Mouse (Mus musculus): Measurements from ENCODE around the gene Stim1.
A peak's percentile ranks its signal among the peaks of the same experiment; 100 is the strongest.
"Not testable (repeated sequence)": the region's sequence is repeated elsewhere in the genome, so short reads cannot be mapped to it uniquely, and the experiment has no call there.

Gene Stim1

DNA sequence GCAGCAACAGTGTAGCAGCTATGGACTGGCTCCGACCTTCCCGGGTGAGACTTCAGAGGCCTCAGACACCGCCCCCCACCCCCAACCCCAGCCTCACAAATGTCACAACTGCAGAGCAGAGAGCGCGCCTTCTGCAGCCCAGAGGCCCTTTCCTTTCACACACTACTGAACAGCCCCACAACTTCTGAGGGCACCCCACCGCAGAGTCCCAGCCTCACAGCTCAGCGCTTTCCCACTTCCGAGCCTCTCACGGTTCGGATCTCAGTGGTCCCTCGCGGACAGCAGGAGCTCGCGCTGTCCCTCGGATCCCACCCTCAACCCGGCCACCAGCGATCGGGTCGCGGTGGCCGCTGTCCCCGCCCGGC is 18.1 kb upstream of the Stim1 start:
- no peak for DNase-seq (ENCODE audit: extremely low read depth, low read depth)

DNA sequence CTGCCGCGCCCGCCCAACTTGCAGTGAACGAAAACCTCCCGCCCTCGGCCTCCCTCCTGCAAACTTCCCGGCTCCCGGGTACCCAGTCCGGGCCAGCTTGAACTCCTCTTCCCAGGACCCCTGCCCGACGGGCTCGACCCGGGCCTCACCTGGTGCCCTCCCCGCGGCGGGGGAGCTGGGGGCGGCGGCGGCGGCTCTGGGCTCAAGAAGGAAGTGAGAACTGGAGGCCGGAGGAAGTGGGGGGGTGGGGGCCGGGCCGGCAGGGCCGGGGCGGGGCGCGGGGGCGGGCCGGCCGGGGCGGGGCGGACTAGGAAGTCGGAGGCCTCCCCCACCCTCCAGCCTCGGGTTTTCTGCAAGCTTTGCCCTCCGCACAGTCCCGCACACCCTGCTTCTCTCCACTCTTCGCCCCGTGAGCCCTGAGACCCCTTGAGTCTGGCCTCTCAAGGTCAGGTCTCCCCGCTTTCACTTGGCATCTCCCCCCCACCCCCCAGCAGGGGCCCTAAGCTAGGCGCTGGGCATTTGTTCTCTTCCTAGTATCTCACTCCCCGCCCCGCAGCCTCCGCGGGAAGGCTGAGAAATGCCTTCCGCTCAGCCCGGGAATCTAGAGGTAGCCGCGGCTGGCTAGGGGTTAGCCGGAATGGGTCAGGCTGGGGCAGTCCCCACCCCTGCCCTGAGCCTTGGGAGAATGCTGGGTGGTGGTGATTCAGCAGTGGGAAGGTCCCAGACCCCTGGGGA is 17.5 kb upstream of the Stim1 start:
- no peak for DNase-seq (ENCODE audit: extremely low read depth, low read depth)

DNA sequence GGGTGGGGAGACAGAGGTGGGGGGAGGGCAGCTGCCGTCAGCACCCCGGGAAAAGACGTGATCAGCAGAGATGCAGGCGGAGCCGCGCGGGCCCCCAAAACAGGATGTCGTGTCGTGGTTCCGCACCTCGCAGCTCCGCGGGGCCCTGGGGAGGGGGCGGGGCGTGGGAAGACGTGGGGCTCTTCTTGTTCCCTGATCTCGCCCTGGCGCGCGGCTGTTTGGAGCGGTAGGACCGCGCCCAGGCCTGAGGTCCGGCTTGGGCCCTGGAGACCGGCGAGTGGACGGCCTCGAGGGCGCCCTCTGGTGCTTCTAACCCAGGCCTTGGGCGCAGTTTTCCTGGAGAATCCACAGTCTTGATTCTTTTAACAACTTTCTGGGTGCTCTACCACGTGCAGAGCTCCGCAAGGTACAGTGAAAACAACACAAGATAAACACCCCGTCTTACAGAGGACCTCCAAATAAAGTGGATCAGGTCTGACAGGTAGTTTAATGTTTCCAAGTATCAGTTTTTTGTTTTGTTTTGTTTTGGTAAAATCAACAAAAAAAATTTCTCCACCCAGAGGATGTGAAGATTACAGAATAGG is 16.9 kb upstream of the Stim1 start:
- DNase-seq (ENCODE audit: extremely low read depth, low read depth) = no peak

DNA sequence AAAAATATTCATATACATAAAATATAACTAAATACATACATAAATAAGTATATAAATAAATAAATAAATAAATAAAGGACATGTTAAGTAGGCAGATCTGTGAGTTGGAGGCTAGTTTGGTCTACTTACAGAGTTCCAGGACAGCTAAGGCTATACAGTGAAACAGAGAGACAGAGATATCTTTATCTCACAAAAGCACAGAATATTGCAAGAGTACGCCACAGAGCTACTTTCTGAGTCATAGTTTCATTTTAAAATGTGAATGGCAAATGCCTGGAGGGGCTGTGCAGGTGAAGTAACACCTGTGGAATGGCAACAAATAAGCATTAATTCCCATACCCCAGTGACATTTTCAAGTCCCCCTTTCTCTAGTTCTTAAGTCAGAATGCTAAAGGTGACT is 14.0 kb upstream of the Stim1 start:
- DNase-seq (ENCODE audit: extremely low read depth, low read depth) = no peak

DNA sequence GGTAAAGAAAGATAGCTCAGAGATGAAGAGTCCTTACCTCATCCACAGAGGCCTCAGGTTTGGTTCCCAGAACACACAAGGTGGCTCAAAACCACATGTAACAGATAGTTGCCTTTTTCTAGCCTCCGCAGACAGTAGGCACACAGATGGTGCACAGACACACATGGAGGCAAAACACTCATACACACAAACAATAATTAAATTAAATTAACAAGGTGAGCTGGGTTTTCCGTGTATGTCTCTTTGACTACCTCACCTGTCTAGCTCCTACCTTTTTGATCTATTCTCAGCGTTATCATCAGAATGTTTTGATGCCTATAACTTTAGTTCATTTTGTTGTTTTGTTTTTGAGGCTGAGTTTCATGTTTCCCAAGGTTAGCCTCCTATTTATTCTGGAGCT is 11.7 kb upstream of the Stim1 start, which contains the start of gene Rhog:
Rhog (minus strand) TSS at position 101 of the 400 bp plus-strand sequence.
- DNase-seq (ENCODE audit: extremely low read depth, low read depth) = no peak

DNA sequence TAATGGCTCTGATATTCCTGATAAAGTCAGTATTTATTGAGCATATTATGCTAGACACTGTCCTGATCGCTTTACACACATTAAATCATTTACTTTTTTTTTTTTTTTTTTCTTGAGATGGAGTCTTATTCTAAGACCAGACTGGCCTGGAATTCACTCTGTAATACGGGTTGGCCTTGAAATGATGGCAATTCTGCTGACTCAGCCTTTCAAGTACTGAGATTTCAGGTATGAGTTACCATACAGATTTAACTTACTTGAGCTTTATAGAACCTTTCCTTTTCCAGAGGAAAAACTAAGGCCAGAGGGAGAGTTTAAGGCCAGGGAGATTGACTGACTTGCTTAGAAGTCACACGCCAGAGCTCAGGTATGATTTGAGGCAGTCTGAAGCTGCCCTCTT is 11.0 kb upstream of the Stim1 start:
- no peak for DNase-seq (ENCODE audit: extremely low read depth, low read depth)

DNA sequence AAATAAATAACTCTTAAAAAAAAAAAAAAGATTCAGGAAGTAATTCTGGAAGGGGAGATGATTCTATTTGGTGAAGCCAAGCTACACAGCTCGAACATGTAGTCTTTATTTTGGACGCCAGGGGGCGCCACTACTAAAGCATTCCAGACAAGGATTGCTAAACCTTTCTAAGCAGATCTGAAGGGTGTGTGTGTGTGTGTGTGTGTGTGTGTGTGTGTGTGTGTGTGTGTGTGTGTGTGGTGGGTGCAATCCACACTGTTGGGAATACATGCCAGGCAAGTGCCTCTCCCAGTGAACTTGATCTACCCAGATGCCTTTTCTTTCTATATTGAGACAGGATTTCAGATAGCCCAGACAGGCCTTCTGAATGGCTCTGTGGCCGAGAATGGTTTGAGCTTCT is 9.4 kb upstream of the Stim1 start:
- DNase-seq (ENCODE audit: extremely low read depth, low read depth) = no peak

DNA sequence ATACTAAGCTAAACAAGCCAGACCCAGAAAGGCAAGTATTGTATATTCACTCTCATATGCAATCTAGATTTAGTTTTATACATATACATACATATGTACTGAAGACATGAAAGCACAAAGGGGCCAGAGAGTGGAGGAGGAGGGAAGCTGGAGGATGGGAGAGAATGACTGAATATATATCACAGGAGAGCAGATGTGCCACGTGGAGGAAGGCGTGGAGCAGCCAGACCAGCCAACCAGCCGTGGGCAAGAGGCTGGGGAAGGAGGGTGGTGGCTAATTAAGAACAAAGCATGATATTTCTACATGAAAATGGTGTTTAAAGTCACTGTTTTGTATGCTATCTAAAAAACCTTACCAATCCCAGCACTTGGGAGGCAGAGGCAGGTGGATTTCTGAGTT is 8.9 kb upstream of the Stim1 start:
- no peak for DNase-seq (ENCODE audit: extremely low read depth, low read depth)

DNA sequence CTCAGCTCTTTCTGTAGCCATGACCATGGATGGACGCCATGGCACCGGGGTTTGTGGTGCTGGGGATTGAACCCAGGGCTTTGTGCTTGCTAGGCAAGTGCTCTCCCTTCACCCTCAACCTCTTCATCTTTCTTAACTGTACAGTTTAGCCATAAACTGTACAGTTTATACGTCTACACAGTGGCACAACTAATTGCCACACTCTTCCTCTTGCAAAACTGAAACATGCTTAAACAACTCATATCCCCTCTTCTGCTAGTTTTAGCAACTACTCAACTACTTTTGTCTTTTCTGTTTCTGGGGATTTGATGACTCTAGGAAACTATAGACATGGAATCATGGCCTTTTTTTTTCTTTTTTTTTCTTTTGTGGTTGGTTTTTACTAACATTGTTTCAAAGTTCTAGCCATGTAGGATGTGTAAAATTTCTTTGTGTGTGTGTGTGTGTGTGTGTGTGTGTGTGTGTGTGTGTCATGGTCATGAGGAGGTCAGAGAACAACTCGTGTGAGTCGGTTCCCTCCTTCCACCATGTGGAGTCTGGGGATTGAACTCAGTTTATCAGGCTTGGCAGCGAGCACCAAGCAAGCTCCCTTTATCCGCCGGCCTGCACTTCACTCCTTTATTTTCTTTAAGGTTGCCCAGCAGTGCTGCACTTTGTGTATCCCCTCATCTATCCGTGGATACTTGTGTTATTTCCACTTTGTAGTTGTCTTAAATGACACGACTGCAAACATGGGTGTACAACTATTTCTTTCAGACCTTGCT is 7.7 kb upstream of the Stim1 start:
- DNase-seq (ENCODE audit: extremely low read depth, low read depth) = no peak

DNA sequence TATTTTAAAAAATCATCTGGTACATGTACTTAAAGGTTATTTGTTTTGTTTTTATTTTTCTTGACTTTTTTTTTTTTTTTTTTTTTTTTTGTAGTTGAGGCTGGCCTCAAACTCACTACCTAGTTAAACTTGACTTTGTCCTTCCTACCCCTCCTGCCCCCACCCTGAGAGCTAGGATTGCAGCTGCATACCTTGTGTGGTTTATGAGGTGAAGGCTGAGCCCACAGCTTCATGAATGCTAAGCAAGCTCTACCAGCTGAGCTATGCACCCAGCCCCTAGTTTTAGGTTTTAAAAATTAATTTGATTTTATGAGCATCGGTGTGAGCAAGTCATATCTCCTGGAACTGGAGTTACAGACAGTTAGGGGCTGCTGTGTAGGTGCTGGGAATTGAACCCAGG is 7.1 kb upstream of the Stim1 start:
- DNase-seq (ENCODE audit: extremely low read depth, low read depth) = no peak

DNA sequence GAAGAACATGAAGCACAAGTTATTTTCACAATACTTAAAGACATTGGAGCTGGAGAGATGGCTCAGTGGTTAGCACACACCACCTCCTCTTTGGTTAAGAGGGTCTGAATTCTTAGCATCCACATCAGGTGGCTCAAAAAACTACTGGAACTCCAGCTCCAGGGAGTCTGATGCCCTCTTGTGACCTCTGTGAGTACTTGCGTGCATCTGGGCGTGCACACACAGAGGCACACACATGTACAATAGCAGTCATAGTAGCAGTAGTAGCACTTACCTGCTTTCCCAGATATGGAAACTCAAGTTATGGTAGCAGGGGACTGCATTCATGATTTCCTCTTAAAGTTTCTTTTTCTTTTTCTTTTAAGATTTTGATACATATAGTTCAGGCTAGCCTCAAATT is 4.6 kb upstream of the Stim1 start:
- DNase-seq (ENCODE audit: extremely low read depth, low read depth) = no peak

DNA sequence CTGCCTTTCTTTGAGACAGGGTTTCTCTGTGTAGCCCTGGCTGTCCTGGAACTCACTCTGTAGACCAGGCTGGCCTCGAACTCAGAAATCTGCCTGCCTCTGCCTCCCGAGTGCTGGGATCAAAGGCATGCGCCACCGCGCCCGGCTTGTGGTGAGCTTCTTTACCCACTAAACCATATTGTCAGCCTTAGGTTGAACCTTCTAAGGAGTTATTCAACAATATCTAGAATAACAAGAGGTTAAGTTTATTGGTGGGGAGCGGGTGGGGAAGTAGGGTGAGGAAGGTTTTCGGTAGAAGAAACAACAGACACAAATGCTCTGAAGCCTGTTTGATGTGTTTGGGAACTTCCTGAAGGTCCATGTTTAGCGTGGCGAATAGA is 1.6 kb upstream of the Stim1 start:
- not testable (repeated sequence) for DNase-seq (ENCODE audit: extremely low read depth, low read depth)

DNA sequence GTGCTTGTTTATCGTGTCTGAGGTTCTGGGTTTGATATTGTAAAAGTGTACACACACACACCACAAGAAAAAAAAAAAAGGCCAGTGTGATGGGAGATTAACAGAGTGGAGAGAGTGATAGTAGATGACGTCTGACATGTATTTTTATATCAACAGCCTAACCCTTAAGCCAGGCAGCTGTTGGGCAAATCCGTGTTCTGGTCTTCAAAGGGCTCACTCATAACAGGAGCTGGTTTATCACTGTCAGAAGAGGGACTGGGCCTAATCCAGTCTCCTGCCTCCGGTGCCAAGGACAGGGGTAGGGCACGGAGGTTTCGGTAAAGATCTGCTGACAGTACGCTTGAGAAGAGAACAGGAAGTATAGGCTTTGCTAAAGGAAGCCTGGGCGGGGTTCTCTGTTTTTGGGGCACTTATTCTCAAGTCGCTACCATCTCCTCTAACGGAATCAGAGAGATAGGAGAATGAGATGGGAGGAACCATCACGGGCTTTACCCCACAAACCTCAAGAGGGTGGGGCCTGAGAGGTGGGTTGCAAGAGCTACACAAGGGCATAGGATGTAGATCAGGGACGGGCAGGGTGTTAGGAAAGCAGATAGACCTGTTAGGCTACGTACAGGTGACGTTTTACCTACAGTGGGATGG is 1.1 kb upstream of the Stim1 start:
- DNase-seq (ENCODE audit: extremely low read depth, low read depth) = peak; percentile 97

DNA sequence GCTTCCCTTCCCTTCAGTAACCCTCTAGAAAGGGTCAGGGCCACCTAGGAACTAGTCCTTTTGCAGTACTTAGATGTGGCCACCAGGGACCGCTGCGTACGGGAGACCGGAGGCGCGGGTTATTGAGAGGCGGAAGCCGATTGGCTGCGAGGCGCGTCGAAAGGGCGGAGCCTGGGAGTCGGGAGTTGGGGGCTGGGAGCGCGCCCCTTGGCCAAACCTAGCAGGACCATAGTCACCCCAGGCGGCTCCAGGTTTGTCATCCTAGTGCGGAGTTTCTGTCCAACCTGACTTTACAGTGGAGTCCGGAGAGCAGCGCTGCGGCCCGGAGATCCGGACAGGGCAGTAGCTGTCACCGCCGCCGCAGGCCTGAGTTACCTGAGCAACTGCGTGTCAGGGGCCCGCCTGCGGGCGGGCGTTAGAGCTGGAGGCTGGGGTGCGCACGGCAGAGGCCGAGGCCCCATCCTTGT is 460 bp upstream of the Stim1 start:
- peak; percentile 81 for DNase-seq (ENCODE audit: extremely low read depth, low read depth)

DNA sequence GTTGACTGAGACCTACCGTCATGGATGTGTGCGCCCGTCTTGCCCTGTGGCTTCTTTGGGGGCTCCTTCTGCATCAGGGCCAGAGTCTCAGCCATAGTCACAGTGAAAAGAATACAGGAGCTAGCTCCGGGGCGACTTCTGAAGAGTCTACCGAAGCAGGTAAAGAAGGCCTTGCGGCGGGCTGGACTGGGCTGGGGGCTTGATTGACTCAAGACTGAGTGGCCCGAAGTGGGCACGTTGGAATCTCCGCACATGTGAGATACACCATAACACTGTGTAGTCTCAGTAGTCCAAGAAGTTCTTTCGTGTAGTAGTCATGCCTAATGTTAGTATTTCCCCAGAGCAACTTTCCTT is 766 bp downstream of the Stim1 start:
- DNase-seq (ENCODE audit: extremely low read depth, low read depth) = no peak

DNA sequence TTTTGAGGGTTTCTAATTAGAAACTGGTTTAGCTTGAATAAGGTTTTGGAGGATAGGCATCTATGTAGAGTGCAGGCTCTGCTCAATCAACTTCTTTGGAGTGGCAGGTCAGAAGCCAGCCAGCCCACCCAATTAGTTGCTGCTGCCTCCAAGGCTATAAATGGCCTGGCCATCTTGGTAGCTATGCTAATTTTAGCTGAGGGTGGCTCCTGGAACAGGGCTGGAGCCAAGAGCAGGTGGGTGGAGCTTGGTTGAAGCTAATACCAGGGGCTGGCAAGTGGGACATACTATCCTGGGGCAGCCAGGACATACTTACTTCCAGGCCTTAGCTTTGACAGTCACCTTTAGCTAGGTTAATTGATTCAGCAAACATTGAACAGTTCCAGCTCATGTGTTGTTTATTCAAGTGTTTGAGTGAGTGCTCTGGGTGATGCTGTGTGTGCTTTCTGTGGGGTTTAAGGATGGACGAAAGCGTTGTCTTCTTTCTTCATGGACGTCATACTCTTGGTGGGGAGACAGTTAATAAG is 4.9 kb downstream of the Stim1 start:
- DNase-seq (ENCODE audit: extremely low read depth, low read depth) = no peak

DNA sequence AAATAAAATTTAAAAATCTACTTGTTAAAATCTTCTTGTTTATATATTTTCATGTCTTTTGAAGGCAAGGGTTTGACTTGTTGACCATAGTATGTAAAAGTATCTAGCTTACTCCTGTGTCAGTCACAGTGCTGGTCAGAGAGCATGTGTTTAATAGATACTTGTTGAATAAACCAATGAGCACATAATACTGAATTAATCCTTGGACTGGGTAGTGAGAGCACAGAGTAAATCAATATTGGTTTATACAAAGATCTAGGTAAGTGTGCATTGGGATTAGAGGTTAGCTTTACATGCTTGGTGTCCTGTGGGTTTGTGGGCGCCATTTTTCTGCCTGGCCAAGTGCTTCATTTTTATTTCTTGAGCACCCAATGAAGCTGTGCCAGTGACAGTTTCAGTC is 13.8 kb downstream of the Stim1 start:
- no peak for DNase-seq (ENCODE audit: extremely low read depth, low read depth)

DNA sequence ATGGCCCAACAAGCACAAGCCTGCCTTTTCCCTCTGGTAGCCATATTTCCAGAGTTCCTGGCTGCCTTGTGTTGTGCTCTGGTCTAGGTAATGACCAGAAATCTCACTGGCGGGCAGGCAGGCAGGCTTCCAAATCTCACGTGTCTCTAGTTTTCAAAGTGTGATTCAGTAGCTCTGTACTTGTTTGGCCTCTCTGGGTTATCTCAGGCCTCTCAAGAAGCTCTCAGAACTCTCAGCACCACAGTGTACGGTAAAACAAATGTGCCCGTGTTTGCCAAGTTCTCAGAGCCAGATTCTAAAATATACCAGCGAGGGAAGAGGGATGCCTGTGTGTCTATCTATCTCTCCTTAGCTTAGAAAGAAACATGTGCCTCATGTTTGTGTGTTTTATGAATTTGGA is 14.7 kb downstream of the Stim1 start:
- DNase-seq (ENCODE audit: extremely low read depth, low read depth) = no peak

DNA sequence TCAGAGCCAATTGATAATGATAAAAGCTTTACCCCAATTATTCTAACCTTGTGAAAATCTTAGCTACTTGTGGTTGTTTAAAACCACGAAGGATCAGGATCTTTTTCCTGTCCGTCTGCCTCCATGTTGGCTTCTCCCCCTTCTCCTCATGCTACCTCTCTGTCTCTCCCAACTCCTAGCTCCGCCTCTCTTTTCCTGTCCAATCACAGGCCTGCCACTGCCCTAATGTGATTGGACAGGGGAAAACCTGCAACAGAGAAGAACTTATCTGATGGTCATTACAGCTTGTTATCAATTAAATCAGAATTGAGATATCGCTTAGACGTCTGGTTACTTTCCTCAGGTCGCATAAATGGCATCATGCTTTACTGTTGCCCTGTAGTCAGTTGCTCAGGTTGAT is 21.9 kb downstream of the Stim1 start:
- no peak for DNase-seq (ENCODE audit: extremely low read depth, low read depth)

DNA sequence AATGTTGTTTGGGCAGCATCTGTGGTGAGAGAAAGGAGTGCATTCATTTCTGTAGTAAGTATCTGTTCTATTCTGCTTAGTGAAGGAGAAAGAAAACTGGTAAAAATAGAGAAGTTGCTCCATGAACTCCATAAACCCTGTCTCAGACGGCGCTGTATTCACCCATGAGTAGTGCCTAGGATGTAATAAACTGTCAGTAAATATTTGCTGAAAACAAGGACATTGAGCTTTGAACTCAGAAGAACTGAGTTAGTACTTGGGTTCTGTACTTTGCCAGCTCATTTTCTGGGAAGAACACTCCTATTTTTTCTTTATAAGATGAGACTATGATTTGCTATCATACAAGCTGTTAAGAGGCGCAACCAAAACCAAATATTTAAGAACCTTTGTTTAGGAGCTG is 24.6 kb downstream of the Stim1 start:
- DNase-seq (ENCODE audit: extremely low read depth, low read depth) = no peak

DNA sequence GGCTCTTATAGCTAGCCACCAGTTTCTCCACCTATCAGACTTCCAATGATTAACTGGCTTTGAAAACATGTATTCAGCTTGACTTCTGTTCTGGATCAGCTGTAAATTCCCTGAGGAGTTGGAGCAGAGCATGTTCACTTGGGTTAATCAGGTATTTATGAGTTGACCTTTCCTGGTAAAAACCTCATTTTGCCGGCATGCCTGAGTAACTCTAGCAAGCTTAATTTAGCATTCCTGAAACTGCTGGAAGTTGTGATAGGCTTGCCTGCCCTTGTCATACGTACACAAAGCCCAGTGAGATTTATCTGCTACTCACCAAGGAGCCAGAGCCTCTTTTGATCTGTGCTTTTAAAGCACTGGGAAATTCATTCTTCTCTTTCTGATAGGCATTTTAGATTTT is 25.6 kb downstream of the Stim1 start:
- DNase-seq (ENCODE audit: extremely low read depth, low read depth) = no peak

DNA sequence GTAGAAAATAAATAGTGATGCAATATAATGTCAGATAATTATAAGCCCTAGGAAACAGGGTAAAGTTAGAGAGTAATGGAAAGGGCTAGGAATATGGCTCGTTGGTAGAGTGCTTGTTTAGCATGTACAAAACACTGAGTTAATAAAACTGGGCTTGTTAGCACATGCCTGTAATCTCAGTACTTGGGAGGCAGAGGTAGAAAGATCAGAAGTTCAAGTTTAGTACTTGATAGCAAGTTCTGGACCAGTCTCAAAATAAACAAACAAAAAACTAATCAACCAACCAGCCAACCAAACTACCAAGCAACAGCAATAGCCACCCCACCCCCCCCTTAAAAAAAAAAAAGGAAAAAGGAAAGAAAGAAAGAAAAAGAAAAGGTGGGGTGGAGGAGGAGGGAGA is 33.2 kb downstream of the Stim1 start:
- DNase-seq (ENCODE audit: extremely low read depth, low read depth) = no peak

Measured in MEL-GATA-1-ER (cell line).